Mouse (Mus musculus) fat pad, adult 2 months (tissue): ENCODE data around the gene Fpgs.

Experiments used
- DNase-seq: peaks from one replicate; pipeline ENCODE4 v3.0.0-alpha.2; 2011; ENCODE audit warnings: low read depth, low spot score; ENCODE audit errors: extremely low read depth

Fpgs gene

DNA sequence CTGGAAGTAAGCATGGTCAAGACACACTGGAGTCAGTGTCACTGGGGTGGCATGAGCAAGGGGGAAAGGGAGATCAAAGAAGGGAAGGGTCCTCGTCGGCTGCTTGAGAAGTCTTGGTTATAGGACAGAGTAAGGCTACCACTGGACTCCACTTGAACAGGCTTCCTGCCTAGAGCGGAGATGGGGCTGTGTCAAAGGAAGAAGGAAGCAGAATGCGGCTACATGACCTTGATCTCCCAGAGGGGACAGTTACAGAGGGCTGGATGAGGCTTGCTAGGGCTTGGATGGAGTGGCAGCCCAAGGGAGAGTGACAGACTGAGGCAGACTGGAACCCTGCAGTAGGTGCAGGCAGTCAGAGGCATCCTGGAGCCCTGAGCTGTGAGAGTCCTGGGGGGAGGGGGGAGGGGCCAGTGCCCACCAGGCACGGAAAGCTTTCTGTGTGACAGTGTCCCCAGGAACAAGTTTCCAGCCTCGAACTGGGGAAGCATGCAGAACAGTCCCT is 63.3 kb downstream of the Fpgs start:
- no peak for DNase-seq

GRCm38 (mm10) chr2:32639632-32640031 is 64.3 kb downstream of the Fpgs start:
- no peak for DNase-seq

DNA sequence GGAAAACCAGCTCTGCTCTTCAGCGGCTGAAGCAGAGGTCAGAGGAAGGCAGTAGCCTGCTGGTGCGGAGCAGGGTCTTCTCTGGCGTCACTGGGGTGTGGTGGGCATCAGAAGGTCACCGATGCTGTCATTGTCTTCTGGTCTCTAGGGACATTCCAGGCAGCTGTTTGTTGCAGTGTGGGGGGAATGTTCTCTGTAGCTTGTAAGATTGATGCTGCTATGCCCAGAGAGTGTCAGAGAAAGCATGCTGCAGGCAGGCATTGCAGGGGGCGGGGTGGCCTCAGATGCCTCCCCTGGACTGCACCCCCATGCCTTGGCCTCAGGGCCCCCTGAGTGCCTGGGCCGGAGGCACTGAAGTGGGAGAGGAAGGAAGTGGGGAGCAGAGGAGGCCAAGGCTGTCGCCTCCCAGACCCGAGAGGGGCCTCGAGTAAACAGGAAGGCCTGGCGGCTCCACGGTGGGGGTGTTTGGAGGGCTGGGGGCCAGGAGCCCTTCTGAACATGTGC is 66.1 kb downstream of the Fpgs start:
- DNase-seq, result no peak

GRCm38 (mm10) chr2:32636617-32637016 is 67.3 kb downstream of the Fpgs start:
- DNase-seq, result no peak

DNA sequence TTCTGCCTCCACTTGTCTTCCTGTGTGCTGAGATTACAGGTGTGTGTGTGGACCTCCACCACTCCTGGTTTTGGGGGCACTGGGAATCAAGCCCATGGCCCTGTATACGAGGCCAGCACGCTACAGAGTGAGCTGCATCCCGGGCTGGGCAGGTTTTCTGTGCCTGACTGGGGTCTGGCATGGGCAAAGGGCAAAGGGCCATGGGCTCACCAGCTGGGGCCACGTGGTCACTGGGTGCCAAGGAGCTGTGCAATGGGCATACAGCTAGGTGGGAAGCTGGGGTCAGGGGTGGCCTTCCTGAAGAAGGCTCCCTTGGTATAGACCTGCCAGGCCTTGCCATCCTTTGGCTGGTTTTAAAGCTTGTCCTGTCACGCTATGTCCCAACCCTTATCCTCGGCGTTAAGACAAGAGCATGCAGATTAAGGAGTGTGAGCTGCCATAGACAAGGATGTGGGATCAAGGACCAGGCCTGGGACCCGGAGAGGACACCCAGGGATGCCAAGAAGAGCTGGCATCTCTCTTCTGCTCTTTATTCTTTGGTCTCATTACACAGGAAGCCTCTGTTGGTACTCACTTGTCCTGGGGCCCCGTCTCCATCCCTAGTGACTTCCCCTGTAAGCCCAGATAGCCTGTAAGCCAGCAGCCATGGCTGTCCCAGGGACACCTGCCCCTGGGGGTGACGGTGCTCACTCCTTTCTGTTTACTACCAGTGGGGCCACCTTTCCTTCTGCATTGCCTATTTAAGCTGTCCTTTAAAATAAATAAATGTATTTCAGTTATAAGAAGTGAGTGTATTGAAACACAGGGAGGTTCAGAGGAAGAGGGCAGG is 69.5 kb downstream of the Fpgs start:
- no peak for DNase-seq

DNA sequence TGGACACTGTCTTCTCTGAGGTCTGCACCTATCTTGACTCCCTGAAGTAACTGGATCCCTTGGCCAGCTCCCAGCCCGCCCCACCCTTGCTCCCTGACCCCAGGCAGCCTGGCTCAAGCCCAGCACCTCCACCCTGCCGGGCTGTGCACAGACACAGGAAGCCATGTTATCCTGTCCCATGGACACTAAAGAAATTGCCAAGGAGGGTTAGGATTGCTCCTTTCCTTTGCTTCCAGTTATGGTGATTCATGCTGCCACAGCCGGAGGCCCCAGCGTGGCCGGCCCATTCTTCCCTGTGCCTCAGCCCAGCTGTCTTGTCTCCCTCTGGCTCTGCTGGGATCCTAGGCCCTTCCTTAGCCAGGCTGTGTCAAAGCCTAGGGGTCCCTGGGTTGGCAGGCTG is 70.3 kb downstream of the Fpgs start:
- DNase-seq, result no peak
